Mouse (Mus musculus): ENCODE measurements around the gene Fam117a. TPM values are rescaled to one million over a fixed set of nuclear protein-coding genes. Genes with fewer than 3 reads are reported as not detected.

The Fam117a gene
- polyA plus RNA-seq, 1 experiment from 2014 or later = 2.5 TPM

DNA sequence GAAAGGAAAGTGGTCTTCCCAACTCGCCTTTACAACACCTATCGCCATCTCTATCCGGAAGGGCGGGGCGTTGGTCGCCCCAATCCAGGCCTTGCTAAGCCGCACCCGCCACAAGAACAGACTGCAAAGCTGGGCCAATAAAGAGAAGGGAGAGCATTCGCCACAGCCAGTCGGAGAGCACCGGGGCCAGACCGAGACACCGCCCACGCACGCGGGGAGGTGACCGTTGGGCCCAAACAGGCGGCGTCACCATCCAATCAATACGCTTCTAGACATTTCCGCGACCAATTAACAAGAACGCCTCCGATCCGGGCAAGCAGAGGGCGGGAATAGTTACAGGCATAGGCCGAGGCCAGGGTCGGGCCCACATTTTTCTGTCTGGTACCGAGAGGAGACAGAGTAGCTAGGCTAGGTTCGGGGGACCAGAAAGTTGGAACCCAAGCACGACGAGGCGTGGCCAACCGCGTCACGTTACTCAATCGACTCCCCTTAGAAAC is 27.3 kb upstream of the Fam117a start:
- H3K36me3 ChIP-seq (ENCODE audit: control insufficient read depth, insufficient read depth, low read length) = peaks cover 14% of the 10 kb centered on the region
- WGBS = under 1% methylated on average over 37 of the region's 37 CpGs
- no peaks in the 10 kb centered on the region for H3K27me3 ChIP-seq (ENCODE audit: control insufficient read depth, insufficient read depth, low read length)
- DNase-seq (peak; percentile 98), ATAC-seq (ENCODE audit: low FRiP score, low TSS enrichment) (peak; percentile 93)
- H3K9me3 ChIP-seq (ENCODE audit: control insufficient read depth, low read length) = no peaks in the 10 kb centered on the region
- peak overlapping the region; percentile 95 for H3K27ac ChIP-seq (replicated peaks; ENCODE audit: low read depth, low read length)
- H3K4me2 ChIP-seq (ENCODE audit: low read length) = peak overlapping the region; percentile 62
- peak overlapping the region; percentile 90 for H3K9ac ChIP-seq (replicated peaks; ENCODE audit: low read length)
- H3K4me1 ChIP-seq (ENCODE audit: control insufficient read depth, insufficient read depth, low read length) = peaks cover 15% of the 10 kb centered on the region
- peak overlapping the region; percentile 94 for H3K4me3 ChIP-seq (replicated peaks; ENCODE audit: low read depth, low read length)

DNA sequence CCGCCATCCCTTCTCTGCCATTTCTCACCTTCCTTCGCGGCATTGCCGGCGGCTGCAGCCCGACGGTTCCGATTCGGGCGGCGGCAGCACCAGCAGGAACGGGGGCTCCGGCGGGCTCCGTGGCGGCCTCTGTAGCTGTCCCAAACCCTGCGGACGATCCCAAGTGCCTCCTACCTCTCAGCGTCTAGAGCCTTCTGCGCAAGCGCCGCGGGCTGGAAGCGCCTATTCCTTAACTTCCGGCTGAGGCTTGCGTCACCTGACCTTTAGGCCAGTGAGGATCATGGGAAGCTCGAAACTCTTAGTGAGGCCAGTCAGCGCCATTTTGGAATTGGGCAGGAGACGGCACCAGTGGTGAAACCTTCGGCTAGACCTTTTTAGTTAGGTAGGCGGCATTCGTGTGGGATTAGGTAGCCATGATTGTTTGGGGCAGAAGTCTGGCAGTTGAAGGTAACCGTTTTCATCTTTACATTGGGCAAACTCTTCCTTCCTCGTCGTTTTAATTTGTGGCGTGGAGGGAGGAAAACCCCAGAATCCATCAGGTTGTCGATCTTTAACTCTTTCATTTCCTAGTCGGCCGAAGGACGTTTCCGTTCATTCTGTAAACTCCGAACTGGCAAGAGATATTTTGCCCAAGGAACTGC is 26.7 kb upstream of the Fam117a start, which contains the start of gene Kat7:
Gene Kat7 (minus strand): TSS at position 240 of the 641 bp plus-strand sequence.
- peak within 1 kb of the TSS; percentile 95 for H3K27ac ChIP-seq (replicated peaks; ENCODE audit: low read depth, low read length)
- H3K4me2 ChIP-seq (ENCODE audit: low read length) = peak within 1 kb of the TSS; percentile 68
- no peaks in the 10 kb centered on the region for H3K9me3 ChIP-seq (ENCODE audit: control insufficient read depth, low read length)
- peak; percentile 95 for ATAC-seq (ENCODE audit: low FRiP score, low TSS enrichment)
- peak; percentile 99 for DNase-seq
- H3K9ac ChIP-seq (replicated peaks; ENCODE audit: low read length) = peak within 1 kb of the TSS; percentile 90
- peaks cover 15% of the 10 kb centered on the region for H3K4me1 ChIP-seq (ENCODE audit: control insufficient read depth, insufficient read depth, low read length)
- H3K4me3 ChIP-seq (replicated peaks; ENCODE audit: low read depth, low read length) = peak within 1 kb of the TSS; percentile 94
- H3K36me3 ChIP-seq (ENCODE audit: control insufficient read depth, insufficient read depth, low read length) = peaks cover 11% of the 10 kb centered on the region
- H3K27me3 ChIP-seq (ENCODE audit: control insufficient read depth, insufficient read depth, low read length) = no peaks in the 10 kb centered on the region
- WGBS = under 1% methylated on average over 42 of the region's 42 CpGs

GRCm38 (mm10) chr11:95310648-95311424 is 26.0 kb upstream of the Fam117a start:
- Histone ChIP-seq H3K27me3 (ENCODE audit: control insufficient read depth, insufficient read depth, low read length) (no peaks in the 10 kb centered on the region), H3K9me3 (ENCODE audit: control insufficient read depth, low read length) (no peaks in the 10 kb centered on the region), H3K36me3 (ENCODE audit: control insufficient read depth, insufficient read depth, low read length) (peaks cover 5% of the 10 kb centered on the region), H3K4me2 (ENCODE audit: low read length) (peak overlapping the region; percentile 68), H3K4me3 (replicated peaks; ENCODE audit: low read depth, low read length) (peak overlapping the region; percentile 94), H3K9ac (replicated peaks; ENCODE audit: low read length) (peak overlapping the region; percentile 58), H3K27ac (replicated peaks; ENCODE audit: low read depth, low read length) (peak overlapping the region; percentile 79), H3K4me1 (ENCODE audit: control insufficient read depth, insufficient read depth, low read length) (peaks cover 15% of the 10 kb centered on the region)
- DNase-seq (no peak), ATAC-seq (ENCODE audit: low FRiP score, low TSS enrichment) (no peak)
- 5% methylated on average over 17 of the region's 17 CpGs for WGBS

- Histone ChIP-seq H3K36me3 (ENCODE audit: control insufficient read depth, insufficient read depth, low read length) (no peaks in the 10 kb centered on the region), H3K4me2 (ENCODE audit: low read length) (peak overlapping the region; percentile 68), H3K9me3 (ENCODE audit: control insufficient read depth, low read length) (no peaks in the 10 kb centered on the region), H3K4me3 (replicated peaks; ENCODE audit: low read depth, low read length) (peak overlapping the region; percentile 94; the same call in 1 of the 2 replicates), H3K27ac (replicated peaks; ENCODE audit: low read depth, low read length) (no peak overlapping the region), H3K4me1 (ENCODE audit: control insufficient read depth, insufficient read depth, low read length) (peaks cover 15% of the 10 kb centered on the region), H3K9ac (replicated peaks; ENCODE audit: low read length) (peak overlapping the region; percentile 58; the same call in 1 of the 2 replicates), H3K27me3 (ENCODE audit: control insufficient read depth, insufficient read depth, low read length) (no peaks in the 10 kb centered on the region)
- 8% methylated on average over 5 of the region's 5 CpGs for WGBS
- ATAC-seq (ENCODE audit: low FRiP score, low TSS enrichment) (no peak), DNase-seq (no peak)
Observed at GRCm38 (mm10) chr11:95311425-95311807, 25.4 kb upstream of the Fam117a start.

DNA sequence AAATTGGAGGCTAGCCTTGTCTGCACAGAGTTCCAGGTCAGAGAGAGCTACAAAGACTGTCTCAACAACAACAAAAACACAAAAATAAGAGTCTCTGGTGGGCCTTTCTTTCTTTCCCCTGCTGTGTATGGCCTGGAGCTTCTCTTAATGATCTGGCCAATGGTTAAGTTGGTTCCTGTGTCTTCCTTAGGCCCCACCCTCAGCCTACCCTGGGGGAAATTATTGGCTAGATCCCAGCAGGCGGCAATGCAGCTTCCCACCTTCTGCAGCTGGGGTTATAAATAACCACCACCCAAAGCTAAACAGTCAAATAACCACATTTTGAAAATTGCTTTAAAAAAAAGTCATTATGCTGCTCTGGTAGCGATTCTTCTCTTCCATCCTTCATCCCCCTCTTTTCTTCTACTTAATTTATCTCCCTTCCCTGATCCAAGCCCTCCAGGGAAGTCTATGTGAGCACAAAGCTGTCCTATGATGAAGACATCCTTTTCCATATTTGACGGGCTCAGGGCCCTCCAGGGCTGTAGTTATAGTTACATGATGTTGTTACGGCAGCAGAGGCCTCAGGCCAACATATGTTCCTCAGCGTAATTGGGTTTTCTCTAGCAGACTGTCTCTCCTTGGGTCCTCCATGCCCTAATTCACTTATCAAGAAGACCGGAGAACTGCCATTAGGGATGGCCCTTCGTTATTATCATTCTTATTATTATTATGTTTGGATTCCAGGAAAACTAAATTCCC is 21.4 kb upstream of the Fam117a start:
- H3K27ac ChIP-seq (replicated peaks; ENCODE audit: low read depth, low read length) = no peak overlapping the region
- H3K27me3 ChIP-seq (ENCODE audit: control insufficient read depth, insufficient read depth, low read length) = no peaks in the 10 kb centered on the region
- no peak overlapping the region for H3K4me3 ChIP-seq (replicated peaks; ENCODE audit: low read depth, low read length)
- H3K9ac ChIP-seq (replicated peaks; ENCODE audit: low read length) = no peak overlapping the region
- H3K4me2 ChIP-seq (ENCODE audit: low read length) = no peak overlapping the region
- peak; percentile 26 for DNase-seq
- whole genome bisulfite sequencing = 73% methylated on average over 7 of the region's 7 CpGs
- H3K36me3 ChIP-seq (ENCODE audit: control insufficient read depth, insufficient read depth, low read length) = no peaks in the 10 kb centered on the region
- H3K9me3 ChIP-seq (ENCODE audit: control insufficient read depth, low read length) = no peaks in the 10 kb centered on the region
- no peak for ATAC-seq (ENCODE audit: low FRiP score, low TSS enrichment)
- H3K4me1 ChIP-seq (ENCODE audit: control insufficient read depth, insufficient read depth, low read length) = peaks cover 11% of the 10 kb centered on the region

GRCm38 (mm10) chr11:95318116-95318515 is 18.7 kb upstream of the Fam117a start:
- Histone ChIP-seq H3K27me3 (ENCODE audit: control insufficient read depth, insufficient read depth, low read length) (no peaks in the 10 kb centered on the region), H3K4me1 (ENCODE audit: control insufficient read depth, insufficient read depth, low read length) (no peaks in the 10 kb centered on the region), H3K36me3 (ENCODE audit: control insufficient read depth, insufficient read depth, low read length) (no peaks in the 10 kb centered on the region), H3K4me3 (replicated peaks; ENCODE audit: low read depth, low read length) (no peak overlapping the region), H3K4me2 (ENCODE audit: low read length) (no peak overlapping the region), H3K27ac (replicated peaks; ENCODE audit: low read depth, low read length) (no peak overlapping the region), H3K9me3 (ENCODE audit: control insufficient read depth, low read length) (no peaks in the 10 kb centered on the region), H3K9ac (replicated peaks; ENCODE audit: low read length) (no peak overlapping the region)
- WGBS = 88% methylated on average over 9 of the region's 9 CpGs
- ATAC-seq (ENCODE audit: low FRiP score, low TSS enrichment) (no peak), DNase-seq (no peak)

DNA sequence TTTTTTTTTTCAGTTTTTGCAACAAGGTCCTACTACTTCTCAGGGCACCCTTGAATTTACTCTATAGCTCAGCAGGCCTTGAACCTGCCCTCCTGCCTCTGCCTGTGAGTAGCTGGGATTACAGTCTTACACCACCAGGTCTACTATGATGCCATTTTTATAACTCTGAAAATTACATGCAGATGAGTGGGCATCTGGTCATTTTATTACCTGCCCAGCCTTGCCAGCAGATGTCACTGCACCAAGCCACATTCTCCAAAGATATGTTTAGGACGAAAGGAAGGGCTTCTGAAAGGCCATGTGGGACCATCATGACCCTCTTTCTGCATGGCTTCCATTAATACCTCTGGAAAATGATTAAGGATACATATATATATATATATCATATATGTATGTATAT is 17.3 kb upstream of the Fam117a start:
- Histone ChIP-seq H3K9me3 (ENCODE audit: control insufficient read depth, low read length) (no peaks in the 10 kb centered on the region), H3K4me1 (ENCODE audit: control insufficient read depth, insufficient read depth, low read length) (no peaks in the 10 kb centered on the region), H3K27me3 (ENCODE audit: control insufficient read depth, insufficient read depth, low read length) (no peaks in the 10 kb centered on the region), H3K27ac (replicated peaks; ENCODE audit: low read depth, low read length) (no peak overlapping the region), H3K4me2 (ENCODE audit: low read length) (no peak overlapping the region), H3K36me3 (ENCODE audit: control insufficient read depth, insufficient read depth, low read length) (no peaks in the 10 kb centered on the region), H3K4me3 (replicated peaks; ENCODE audit: low read depth, low read length) (no peak overlapping the region), H3K9ac (replicated peaks; ENCODE audit: low read length) (no peak overlapping the region)
- ATAC-seq (ENCODE audit: low FRiP score, low TSS enrichment) = no peak
- DNase-seq = no peak
- WGBS = 53% methylated on average over 1 of the region's 1 CpGs

- 96% methylated on average over 1 of the region's 1 CpGs for WGBS
- Histone ChIP-seq H3K27me3 (ENCODE audit: control insufficient read depth, insufficient read depth, low read length) (no peaks in the 10 kb centered on the region), H3K9me3 (ENCODE audit: control insufficient read depth, low read length) (no peaks in the 10 kb centered on the region), H3K4me1 (ENCODE audit: control insufficient read depth, insufficient read depth, low read length) (no peaks in the 10 kb centered on the region), H3K36me3 (ENCODE audit: control insufficient read depth, insufficient read depth, low read length) (no peaks in the 10 kb centered on the region), H3K4me3 (replicated peaks; ENCODE audit: low read depth, low read length) (no peak overlapping the region), H3K27ac (replicated peaks; ENCODE audit: low read depth, low read length) (no peak overlapping the region), H3K9ac (replicated peaks; ENCODE audit: low read length) (no peak overlapping the region), H3K4me2 (ENCODE audit: low read length) (no peak overlapping the region)
- no peak for ATAC-seq (ENCODE audit: low FRiP score, low TSS enrichment)
- DNase-seq = no peak
Observed at GRCm38 (mm10) chr11:95320010-95320409, 16.8 kb upstream of the Fam117a start.

Measured in midbrain, embryonic 14.5 days (tissue).